Mouse (Mus musculus) limb, embryonic 10.5 days (tissue): Measurements from ENCODE around the gene Zfp428. TPM values are rescaled to one million over a fixed set of nuclear protein-coding genes. Genes with fewer than 3 reads are reported as not detected.

Experiments used
- DNase-seq: peaks from one replicate; pipeline ENCODE4 v3.0.0-alpha.2; 2017; ENCODE audit warnings: low spot score
- H3K27ac ChIP-seq: fragments of 300-500 bp; sonication (generic); 2 replicates; pipeline ENCODE4 v1.5.1; 2016; ENCODE audit warnings: mild to moderate bottlenecking
- H3K27me3 ChIP-seq: fragments of 300-500 bp; sonication (generic); 2 replicates; pipeline ENCODE4 v1.6.1; 2016; ENCODE audit warnings: low read depth, mild to moderate bottlenecking; ENCODE audit not compliant: poor library complexity, severe bottlenecking
- H3K36me3 ChIP-seq: fragments of 300-500 bp; sonication (generic); 2 replicates; pipeline ENCODE4 v1.6.1; 2016; ENCODE audit warnings: mild to moderate bottlenecking, moderate library complexity
- H3K4me1 ChIP-seq: fragments of 300-500 bp; sonication (generic); 2 replicates; pipeline ENCODE4 v1.6.1; 2016
- H3K4me3 ChIP-seq: fragments of 300-500 bp; sonication (generic); 2 replicates; pipeline ENCODE4 v1.5.1; 2016; ENCODE audit warnings: mild to moderate bottlenecking, moderate library complexity
- H3K9me3 ChIP-seq: fragments of 300-500 bp; sonication (generic); replicated peaks from 2 replicates; pipeline ENCODE4 v1.6.1; 2016; ENCODE audit warnings: mild to moderate bottlenecking
- WGBS: fragments of 180-500 bp; shearing (Covaris S2); methylation state at CpG from one replicate; pipeline ENCODE4 v1.1.7; 2016; 5-methylcytosine and 5-hydroxymethylcytosine counted together
- polyA plus RNA-seq: library from polyadenylated mRNA; unstranded; fragments of >200 nt; fragmentation: Nextera tagmentation; extraction: Ambion mirVana; gene quantifications from 2 replicates; pipeline ENCODE4 v1.2.1, GENCODE M21; 2016

Zfp428 gene
- polyA plus RNA-seq, result 107 and 130 TPM in 2 replicates

GRCm38 (mm10) chr7:24506838-24507725 is at the start of gene Zfp428:
Gene Zfp428 (plus strand): TSS chr7:24507006.
- peak; percentile 94 for DNase-seq
- Histone ChIP-seq H3K4me3 (peak within 1 kb of the TSS; percentile 78), H3K36me3 (peaks cover 19% of the 10 kb centered on the region), H3K4me1 (peaks cover 42% of the 10 kb centered on the region), H3K9me3 (no peaks in the 10 kb centered on the region), H3K27ac (peak within 1 kb of the TSS; percentile 100), H3K27me3 (peaks cover 16% of the 10 kb centered on the region)
- under 1% methylated on average over 84 of the region's 84 CpGs for WGBS

GRCm38 (mm10) chr7:24457726-24458370 is 49.0 kb upstream of the Zfp428 start:
- Histone ChIP-seq H3K4me1 (peaks cover 39% of the 10 kb centered on the region), H3K9me3 (no peaks in the 10 kb centered on the region), H3K4me3 (no peak overlapping the region), H3K36me3 (no peaks in the 10 kb centered on the region), H3K27me3 (peaks cover 17% of the 10 kb centered on the region; the same call in 1 of the 2 replicates), H3K27ac (no peak overlapping the region)
- 64% methylated on average over 10 of the region's 10 CpGs for WGBS
- no peak for DNase-seq

- peaks cover 51% of the 10 kb centered on the region for H3K4me1 ChIP-seq
- 84% methylated on average over 5 of the region's 5 CpGs for WGBS
- DNase-seq, result no peak
- no peaks in the 10 kb centered on the region for H3K36me3 ChIP-seq
- H3K27ac ChIP-seq, result no peak overlapping the region
- H3K4me3 ChIP-seq, result no peak overlapping the region
- no peaks in the 10 kb centered on the region for H3K9me3 ChIP-seq
- H3K27me3 ChIP-seq, result peaks cover 17% of the 10 kb centered on the region; the same call in 1 of the 2 replicates
Observed at GRCm38 (mm10) chr7:24459440-24459839, 47.4 kb upstream of the Zfp428 start.

- no peaks in the 10 kb centered on the region for H3K36me3 ChIP-seq
- no peak for DNase-seq
- H3K4me1 ChIP-seq, result peaks cover 47% of the 10 kb centered on the region
- H3K27ac ChIP-seq, result no peak overlapping the region
- no peaks in the 10 kb centered on the region for H3K9me3 ChIP-seq
- 55% methylated on average over 3 of the region's 3 CpGs for WGBS
- peaks cover 17% of the 10 kb centered on the region; the same call in 1 of the 2 replicates for H3K27me3 ChIP-seq
- H3K4me3 ChIP-seq, result no peak overlapping the region
Observed at GRCm38 (mm10) chr7:24459843-24460242, 47.0 kb upstream of the Zfp428 start.

GRCm38 (mm10) chr7:24461376-24462051 is 45.3 kb upstream of the Zfp428 start:
- 57% methylated on average over 14 of the region's 14 CpGs for WGBS
- H3K4me1 ChIP-seq, result peaks cover 43% of the 10 kb centered on the region
- DNase-seq, result no peak
- H3K27ac ChIP-seq, result no peak overlapping the region
- no peaks in the 10 kb centered on the region for H3K36me3 ChIP-seq
- H3K4me3 ChIP-seq, result no peak overlapping the region
- peaks cover 17% of the 10 kb centered on the region; the same call in 1 of the 2 replicates for H3K27me3 ChIP-seq
- no peaks in the 10 kb centered on the region for H3K9me3 ChIP-seq

- peak within 1 kb of the TSS; percentile 46 for H3K27ac ChIP-seq
- H3K36me3 ChIP-seq, result no peaks in the 10 kb centered on the region
- no peaks in the 10 kb centered on the region for H3K9me3 ChIP-seq
- peak; percentile 80 for DNase-seq
- H3K27me3 ChIP-seq, result peaks cover 17% of the 10 kb centered on the region; the same call in 1 of the 2 replicates
- H3K4me1 ChIP-seq, result peaks cover 38% of the 10 kb centered on the region
- H3K4me3 ChIP-seq, result peak within 1 kb of the TSS; percentile 40
- WGBS, result 4% methylated on average over 27 of the region's 27 CpGs
Observed at GRCm38 (mm10) chr7:24462388-24463319, 44.2 kb upstream of the Zfp428 start, which contains the start of gene Plaur. Gene Plaur (plus strand): TSS chr7:24462484.

GRCm38 (mm10) chr7:24466835-24467234 is 40.0 kb upstream of the Zfp428 start:
- Histone ChIP-seq H3K4me3 (no peak overlapping the region), H3K36me3 (0 out of 2 replicates have a peak, but pooled peaks cover 2% of the 10 kb centered on the region), H3K27me3 (no peaks in the 10 kb centered on the region), H3K9me3 (no peaks in the 10 kb centered on the region; the same call in 1 of the 2 replicates), H3K4me1 (peaks cover 21% of the 10 kb centered on the region), H3K27ac (no peak overlapping the region)
- 94% methylated on average over 6 of the region's 6 CpGs for WGBS
- DNase-seq, result no peak

GRCm38 (mm10) chr7:24467886-24468285 is 38.9 kb upstream of the Zfp428 start:
- DNase-seq, result no peak
- Histone ChIP-seq H3K27me3 (no peaks in the 10 kb centered on the region), H3K27ac (no peak overlapping the region), H3K9me3 (no peaks in the 10 kb centered on the region; the same call in 1 of the 2 replicates), H3K4me3 (no peak overlapping the region), H3K4me1 (peaks cover 12% of the 10 kb centered on the region), H3K36me3 (0 out of 2 replicates have a peak, but pooled peaks cover 2% of the 10 kb centered on the region)
- 86% methylated on average over 5 of the region's 5 CpGs for WGBS

- Histone ChIP-seq H3K4me1 (peaks cover under 1% of the 10 kb centered on the region; the same call in 1 of the 2 replicates), H3K36me3 (0 out of 2 replicates have a peak, but pooled peaks cover 2% of the 10 kb centered on the region), H3K27me3 (no peaks in the 10 kb centered on the region), H3K27ac (no peak overlapping the region), H3K9me3 (no peaks in the 10 kb centered on the region; the same call in 1 of the 2 replicates), H3K4me3 (no peak overlapping the region)
- no peak for DNase-seq
- WGBS, result 86% methylated on average over 3 of the region's 3 CpGs
Observed at GRCm38 (mm10) chr7:24469126-24469525, 37.7 kb upstream of the Zfp428 start.

GRCm38 (mm10) chr7:24470356-24470755 is 36.5 kb upstream of the Zfp428 start:
- no peaks in the 10 kb centered on the region; the same call in 1 of the 2 replicates for H3K9me3 ChIP-seq
- H3K27me3 ChIP-seq, result no peaks in the 10 kb centered on the region
- H3K4me1 ChIP-seq, result peaks cover 6% of the 10 kb centered on the region; the same call in 1 of the 2 replicates
- DNase-seq, result no peak
- H3K36me3 ChIP-seq, result 0 out of 2 replicates have a peak, but pooled peaks cover 2% of the 10 kb centered on the region
- H3K4me3 ChIP-seq, result no peak overlapping the region
- no peak overlapping the region for H3K27ac ChIP-seq
- WGBS, result 95% methylated on average over 7 of the region's 7 CpGs

GRCm38 (mm10) chr7:24472442-24472841 is 34.4 kb upstream of the Zfp428 start:
- H3K4me1 ChIP-seq, result peaks cover 6% of the 10 kb centered on the region; the same call in 1 of the 2 replicates
- WGBS, result 87% methylated on average over 6 of the region's 6 CpGs
- no peak overlapping the region for H3K4me3 ChIP-seq
- 0 out of 2 replicates have a peak, but pooled peaks cover 2% of the 10 kb centered on the region for H3K36me3 ChIP-seq
- no peak overlapping the region for H3K27ac ChIP-seq
- no peaks in the 10 kb centered on the region for H3K27me3 ChIP-seq
- no peaks in the 10 kb centered on the region; the same call in 1 of the 2 replicates for H3K9me3 ChIP-seq
- no peak for DNase-seq
